Mouse (Mus musculus) limb, embryonic 14.5 days (tissue): ENCODE measurements at regions not wholly inside any gene's neighbourhood (a gene's known extent, or its start where the extent isn't known, plus 50 kb on each side); places are given as distances from the start of the nearest gene placed in this dataset.
A peak's percentile ranks its signal among the peaks of the same experiment; 100 is the strongest.

Source experiments
- ATAC-seq: fragments of 200-750 bp; cut with Nextera tagmentation; 2 replicates; pipeline ENCODE4 v1.8.0; 2017; ENCODE audit warnings: low read depth, moderate number of reproducible peaks, moderate TSS enrichment; ENCODE audit not compliant: low FRiP score
- DNase-seq: peaks from one replicate; pipeline ENCODE4 v3.0.0-alpha.2; 2015; ENCODE audit warnings: low spot score
- H3K27ac ChIP-seq: fragments of 300-500 bp; sonication (generic); replicated peaks from 2 replicates; pipeline ENCODE4 v1.5.1; 2014; ENCODE audit warnings: low read depth, mild to moderate bottlenecking, low read length, moderate library complexity, mixed read lengths
- H3K27me3 ChIP-seq: fragments of 300-500 bp; sonication (generic); 2 replicates; pipeline ENCODE4 v1.6.1; 2014; ENCODE audit warnings: low read length, mixed read lengths; ENCODE audit not compliant: control insufficient read depth, insufficient read depth
- H3K36me3 ChIP-seq: fragments of 300-500 bp; sonication (generic); 2 replicates; pipeline ENCODE4 v1.6.1; 2014; ENCODE audit warnings: mild to moderate bottlenecking, low read length, moderate library complexity, mixed read lengths; ENCODE audit not compliant: control insufficient read depth, insufficient read depth
- H3K4me1 ChIP-seq: fragments of 300-500 bp; sonication (generic); 2 replicates; pipeline ENCODE4 v1.6.1; 2014; ENCODE audit warnings: antibody characterized with exemption, low read length, mixed read lengths; ENCODE audit not compliant: control insufficient read depth, insufficient read depth
- H3K4me2 ChIP-seq: fragments of 300-500 bp; sonication (generic); replicated peaks from 2 replicates; pipeline ENCODE4 v1.6.1; 2014; ENCODE audit warnings: low read depth, mild to moderate bottlenecking, low read length, moderate library complexity; ENCODE audit not compliant: severe bottlenecking
- H3K4me3 ChIP-seq: fragments of 300-500 bp; sonication (generic); replicated peaks from 2 replicates; pipeline ENCODE4 v1.5.1; 2014; ENCODE audit warnings: low read length
- H3K9ac ChIP-seq: fragments of 300-500 bp; sonication (generic); 2 replicates; pipeline ENCODE4 v1.6.1; 2014; ENCODE audit warnings: mild to moderate bottlenecking, low read depth, low read length, moderate library complexity; ENCODE audit not compliant: severe bottlenecking
- H3K9me3 ChIP-seq: fragments of 300-500 bp; sonication (generic); 2 replicates; pipeline ENCODE4 v1.6.1; 2016; ENCODE audit warnings: low read length; ENCODE audit not compliant: control insufficient read depth
- POLR2A ChIP-seq: fragments of 200-500 bp; IDR thresholded peaks from 2 replicates; pipeline ENCODE4 v1.8.0; 2012; ENCODE audit warnings: inconsistent platforms, mild to moderate bottlenecking, moderate library complexity, borderline replicate concordance; ENCODE audit not compliant: insufficient read depth, insufficient read length; ENCODE audit errors: extremely low read depth
- WGBS: fragments of 180-500 bp; shearing (Covaris S2); extraction: QIAGEN DNeasy Blood & Tissue Kit; methylation state at CpG from one replicate; pipeline ENCODE4 v1.1.7; 2014; 5-methylcytosine and 5-hydroxymethylcytosine counted together

GRCm38 (mm10) chr13:44516863-44517262, 212.4 kb upstream of the Jarid2 start:
- H3K9me3 ChIP-seq: no peaks in the 10 kb centered on the region
- peaks cover 18% of the 10 kb centered on the region for H3K4me1 ChIP-seq
- ATAC-seq: peak; percentile 81
- 25% methylated on average over 4 of the region's 4 CpGs for WGBS
- no peak overlapping the region for H3K9ac ChIP-seq
- H3K27me3 ChIP-seq: no peaks in the 10 kb centered on the region
- DNase-seq: no peak
- H3K4me2 ChIP-seq: no peak overlapping the region
- no peak overlapping the region for H3K27ac ChIP-seq
- no peak for TF ChIP-seq POLR2A
- H3K36me3 ChIP-seq: no peaks in the 10 kb centered on the region
- H3K4me3 ChIP-seq: no peak overlapping the region

DNA sequence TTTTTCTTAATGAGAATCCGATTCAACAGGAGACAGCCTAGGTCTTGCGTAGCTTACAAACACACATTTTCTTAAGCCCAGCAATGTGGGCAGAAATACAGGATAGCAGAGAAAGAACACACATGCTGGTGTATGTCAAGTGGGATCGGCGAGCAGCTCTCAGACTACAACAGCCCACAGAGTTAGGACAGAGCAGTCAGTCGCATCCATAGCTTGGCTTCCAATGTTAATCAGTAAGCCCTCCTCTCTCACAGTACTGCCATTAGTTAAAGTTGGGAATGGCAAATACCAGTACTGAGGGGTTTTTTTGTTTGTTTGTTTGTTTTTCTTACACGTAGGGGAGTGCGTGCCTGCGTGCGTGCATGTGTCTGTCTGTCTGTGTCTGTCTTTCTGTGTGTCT, 212.0 kb upstream of the Jarid2 start:
- no peak overlapping the region for H3K27ac ChIP-seq
- WGBS: 76% methylated on average over 9 of the region's 9 CpGs
- peaks cover 18% of the 10 kb centered on the region for H3K4me1 ChIP-seq
- H3K4me2 ChIP-seq: no peak overlapping the region
- no peak overlapping the region for H3K9ac ChIP-seq
- no peak overlapping the region for H3K4me3 ChIP-seq
- DNase-seq: no peak
- H3K27me3 ChIP-seq: no peaks in the 10 kb centered on the region
- no peak for TF ChIP-seq POLR2A
- H3K9me3 ChIP-seq: no peaks in the 10 kb centered on the region
- ATAC-seq: no peak
- no peaks in the 10 kb centered on the region for H3K36me3 ChIP-seq

DNA sequence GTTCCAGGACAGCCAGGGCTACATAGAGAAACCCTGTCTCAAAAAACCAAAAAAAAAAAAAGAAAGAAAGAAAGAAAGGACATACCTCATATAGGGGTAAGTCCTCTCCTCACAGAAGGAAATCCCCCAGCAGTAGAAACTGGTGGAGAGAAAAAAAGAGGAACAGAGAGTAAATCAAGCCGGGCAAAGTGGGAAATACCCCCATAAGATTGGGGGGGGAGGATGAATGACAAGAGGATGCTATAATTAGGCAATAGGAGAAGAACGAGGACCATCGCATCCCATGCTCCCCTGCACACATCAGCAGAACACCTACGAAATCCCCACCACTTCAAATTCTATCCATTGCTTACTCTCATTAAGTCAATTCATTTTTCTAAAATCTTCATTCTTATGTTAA, 211.1 kb upstream of the Jarid2 start:
- Histone ChIP-seq H3K4me3 (no peak overlapping the region), H3K27me3 (no peaks in the 10 kb centered on the region), H3K9me3 (no peaks in the 10 kb centered on the region), H3K9ac (no peak overlapping the region), H3K27ac (no peak overlapping the region), H3K36me3 (no peaks in the 10 kb centered on the region), H3K4me2 (no peak overlapping the region), H3K4me1 (peaks cover 18% of the 10 kb centered on the region)
- 93% methylated on average over 4 of the region's 4 CpGs for WGBS
- no peak for TF ChIP-seq POLR2A
- ATAC-seq: no peak
- DNase-seq: no peak

GRCm38 (mm10) chr13:44523516-44523915, 205.8 kb upstream of the Jarid2 start:
- Histone ChIP-seq H3K9me3 (no peaks in the 10 kb centered on the region), H3K4me2 (no peak overlapping the region), H3K4me1 (no peaks in the 10 kb centered on the region), H3K27me3 (no peaks in the 10 kb centered on the region), H3K36me3 (no peaks in the 10 kb centered on the region), H3K9ac (no peak overlapping the region), H3K27ac (no peak overlapping the region), H3K4me3 (no peak overlapping the region)
- DNase-seq (no peak), ATAC-seq (no peak)
- no peak for TF ChIP-seq POLR2A
- WGBS: 62% methylated on average over 4 of the region's 4 CpGs

- Histone ChIP-seq H3K4me2 (no peak overlapping the region), H3K27ac (no peak overlapping the region), H3K4me1 (peaks cover 5% of the 10 kb centered on the region; the same call in 1 of the 2 replicates), H3K9me3 (no peaks in the 10 kb centered on the region; the same call in 1 of the 2 replicates), H3K36me3 (no peaks in the 10 kb centered on the region), H3K9ac (no peak overlapping the region), H3K4me3 (no peak overlapping the region), H3K27me3 (no peaks in the 10 kb centered on the region)
- ATAC-seq (no peak), DNase-seq (peak; percentile 64)
- 69% methylated on average over 9 of the region's 9 CpGs for WGBS
- TF ChIP-seq POLR2A: no peak
Observed at GRCm38 (mm10) chr13:44530867-44531564, 198.3 kb upstream of the Jarid2 start.
